Mouse (Mus musculus): ENCODE measurements around the gene Ptpn11.
"Not testable (repeated sequence)": the region's sequence is repeated elsewhere in the genome, so short reads cannot be mapped to it uniquely, and the experiment has no call there.

The Ptpn11 gene

GRCm38 (mm10) chr5:121190836-121191583 lies at the start of gene Ptpn11:
Gene Ptpn11 (minus strand): TSS chr5:121191397.
- peak; percentile 69 to 84 for DNase-seq (ENCODE audit: low spot score in 2 of 2)

- DNase-seq (ENCODE audit: low spot score in 2 of 2), result no peak
Observed at GRCm38 (mm10) chr5:121239846-121240245, 48.6 kb upstream of the Ptpn11 start.

- no peak for DNase-seq (ENCODE audit: low spot score in 2 of 2)
Observed at GRCm38 (mm10) chr5:121238208-121238607, 47.0 kb upstream of the Ptpn11 start.

GRCm38 (mm10) chr5:121236171-121236570 lies 45.0 kb upstream of the Ptpn11 start:
- DNase-seq (ENCODE audit: low spot score in 2 of 2), result no peak

DNA sequence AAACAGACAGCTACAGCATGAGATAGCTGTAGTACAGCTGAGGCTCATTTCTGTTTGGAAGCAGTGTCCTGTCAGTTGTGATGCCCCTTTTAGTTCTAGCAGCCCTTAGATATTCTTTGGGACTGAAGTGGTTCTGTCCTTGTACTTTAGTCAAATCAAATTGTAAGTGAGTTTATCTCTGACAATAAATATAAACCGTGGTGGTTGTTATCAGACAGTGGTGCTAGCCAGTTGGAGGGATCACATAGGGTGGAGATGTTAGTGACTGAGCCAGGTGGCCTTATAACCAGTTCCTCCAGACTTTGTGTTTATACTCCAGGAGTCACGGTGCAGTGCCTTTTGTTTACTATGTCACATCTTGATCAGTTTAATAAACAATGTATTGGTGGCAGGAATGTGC lies 42.5 kb upstream of the Ptpn11 start:
- no peak for DNase-seq (ENCODE audit: low spot score in 2 of 2)

DNA sequence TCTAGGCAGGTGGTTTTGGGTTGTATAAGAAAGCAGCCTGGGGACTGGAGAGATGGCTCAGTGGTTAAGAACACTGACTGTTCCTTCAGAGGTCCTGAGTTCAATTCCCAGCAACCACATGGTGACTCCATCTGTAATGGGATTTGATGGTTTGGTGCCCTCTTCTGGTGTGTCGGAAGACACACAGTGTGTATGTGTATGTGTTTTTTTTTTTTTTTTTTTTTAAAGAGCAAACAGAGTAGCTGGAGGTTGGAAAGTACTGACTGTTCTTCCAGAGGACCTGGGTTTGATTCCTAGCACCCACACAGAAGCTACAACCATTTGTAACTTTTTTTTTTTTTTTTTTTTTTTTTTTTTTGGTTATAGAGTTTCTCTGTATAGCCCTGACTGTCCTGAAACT lies 41.6 kb upstream of the Ptpn11 start:
- DNase-seq (ENCODE audit: low spot score in 2 of 2), result no peak

DNA sequence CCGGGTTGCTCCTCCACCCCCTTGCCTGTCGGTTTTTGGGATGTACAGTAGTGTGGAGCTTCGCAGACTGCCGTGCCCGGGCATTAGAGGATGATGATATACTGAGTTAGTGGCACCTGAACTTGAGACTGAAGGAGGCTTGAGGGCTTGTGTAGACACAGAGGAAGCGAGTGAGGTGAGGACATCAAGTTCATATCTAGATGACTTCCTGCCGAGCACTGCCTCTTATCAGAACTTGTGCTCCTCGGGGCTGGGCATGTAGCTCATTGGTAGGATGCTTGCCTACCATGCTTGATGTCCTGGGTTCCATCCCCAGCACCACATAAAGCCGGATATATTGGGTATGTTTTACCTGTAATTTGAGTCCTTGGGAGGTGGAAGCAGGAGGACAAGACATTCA lies 39.6 kb upstream of the Ptpn11 start:
- DNase-seq (ENCODE audit: low spot score in 2 of 2), result no peak

DNA sequence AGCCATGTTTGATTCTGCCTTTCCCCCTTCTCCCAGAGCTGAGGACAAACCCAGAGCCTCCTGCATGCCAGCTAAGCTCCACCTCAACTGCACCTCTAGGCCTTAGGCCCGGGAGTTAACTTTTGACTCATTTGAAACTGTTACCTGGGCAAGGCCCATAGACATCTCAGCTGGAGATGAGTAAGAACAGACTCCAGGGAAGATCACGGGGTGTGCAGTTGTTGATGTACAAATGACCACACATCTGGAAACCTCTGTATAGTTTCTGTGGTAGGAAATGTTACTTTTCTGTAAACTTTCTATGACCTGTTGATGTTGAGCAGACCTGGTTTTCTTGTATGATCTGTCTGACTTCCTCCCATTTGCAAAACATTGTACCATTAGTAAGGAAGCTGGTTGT lies 38.0 kb upstream of the Ptpn11 start:
- no peak for DNase-seq (ENCODE audit: low spot score in 2 of 2)

DNA sequence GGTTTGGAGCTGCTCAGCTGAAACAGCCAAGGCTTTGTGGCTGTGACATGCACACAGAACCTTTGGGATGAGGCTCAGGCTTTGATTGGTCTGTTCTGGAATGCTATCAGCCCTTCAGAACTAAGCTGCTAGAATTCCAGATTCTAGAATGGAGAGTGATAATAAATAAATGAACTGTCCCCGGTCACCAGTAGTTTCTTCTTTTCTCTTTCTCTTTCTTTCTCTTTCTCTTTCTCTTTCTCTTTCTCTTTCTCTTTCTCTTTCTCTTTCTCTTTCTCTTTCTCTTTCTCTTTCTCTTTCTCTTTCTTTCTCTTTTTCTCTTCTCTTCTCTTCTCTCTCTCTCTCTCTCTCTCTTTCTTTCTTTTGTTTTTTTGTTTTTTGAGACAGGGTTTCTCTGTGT lies 36.1 kb upstream of the Ptpn11 start:
- DNase-seq (ENCODE audit: low spot score in 2 of 2), result not testable (repeated sequence)

- DNase-seq (ENCODE audit: low spot score in 2 of 2), result no peak
Observed at GRCm38 (mm10) chr5:121226845-121227244, 35.6 kb upstream of the Ptpn11 start.

DNA sequence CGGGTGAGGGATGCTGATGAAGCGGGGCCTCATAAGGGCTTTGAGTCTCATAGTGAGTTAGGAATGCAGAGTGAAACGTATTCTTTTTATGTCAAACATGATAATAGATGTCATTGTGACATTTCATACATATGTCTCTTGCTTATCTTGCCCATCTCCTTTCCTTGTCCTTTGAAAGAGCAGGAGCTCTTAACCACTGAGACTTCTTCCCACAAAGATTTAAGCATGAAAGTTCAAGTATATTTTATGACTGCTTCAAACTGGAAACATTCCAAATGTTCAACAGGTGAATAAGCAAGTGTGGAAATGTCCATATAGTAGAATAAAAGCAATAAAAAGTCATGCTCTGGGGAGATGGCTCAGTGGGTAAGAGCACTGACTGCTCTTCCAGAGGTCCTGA lies 35.2 kb upstream of the Ptpn11 start:
- DNase-seq (ENCODE audit: low spot score in 2 of 2), result no peak

- no peak for DNase-seq (ENCODE audit: low spot score in 2 of 2)
Observed at GRCm38 (mm10) chr5:121225854-121226253, 34.7 kb upstream of the Ptpn11 start.

GRCm38 (mm10) chr5:121224856-121225255 lies 33.7 kb upstream of the Ptpn11 start:
- DNase-seq (ENCODE audit: low spot score in 2 of 2), result no peak

DNA sequence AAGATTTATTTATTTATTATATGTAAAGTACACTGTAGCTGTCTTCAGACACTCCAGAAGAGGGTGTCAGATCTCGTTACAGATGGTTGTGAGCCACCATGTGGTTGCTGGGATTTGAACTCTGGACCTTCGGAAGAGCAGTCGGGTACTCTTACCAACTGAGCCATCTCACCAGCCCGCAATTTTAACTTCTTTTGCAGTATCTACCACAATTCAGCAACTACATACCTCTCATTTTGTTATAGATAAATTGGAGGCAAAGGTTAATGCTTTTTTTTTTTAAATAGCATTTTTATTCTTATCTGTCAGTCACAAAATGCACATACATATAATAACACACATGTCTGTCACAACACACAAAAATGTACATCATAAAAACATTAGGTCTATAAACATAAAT lies 32.8 kb upstream of the Ptpn11 start:
- not testable (repeated sequence) for DNase-seq (ENCODE audit: low spot score in 2 of 2)

DNA sequence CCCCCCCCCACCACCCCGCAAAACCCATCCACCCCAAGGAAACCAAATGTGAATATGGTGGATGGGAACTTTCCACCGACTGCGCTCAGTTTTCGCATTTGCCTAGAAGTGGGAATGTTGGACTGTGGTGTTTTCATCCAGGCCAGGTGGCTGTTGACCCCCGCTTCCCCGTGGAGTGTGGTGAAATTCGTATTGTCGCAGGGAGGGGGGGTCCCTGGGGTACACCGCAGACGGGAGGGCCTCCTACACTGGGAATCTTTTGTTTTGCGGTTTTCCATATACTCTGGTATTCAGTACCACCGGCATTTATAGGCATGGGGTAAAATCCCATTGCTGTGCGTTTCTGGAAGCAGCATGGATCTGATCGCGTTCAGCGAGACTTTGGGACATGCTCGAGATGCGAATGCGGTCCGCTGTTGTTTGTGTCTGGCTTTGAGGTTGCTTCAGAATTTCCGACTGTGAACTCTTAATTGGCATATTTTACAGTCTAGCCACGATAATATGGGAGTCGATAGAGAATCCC lies 30.2 kb upstream of the Ptpn11 start:
- DNase-seq (ENCODE audit: low spot score in 2 of 2), result peak in 1 of 2 experiments; percentile 6

GRCm38 (mm10) chr5:121220732-121221301 lies 29.6 kb upstream of the Ptpn11 start:
- DNase-seq (ENCODE audit: low spot score in 2 of 2), result peak; percentile 58 to 67

DNA sequence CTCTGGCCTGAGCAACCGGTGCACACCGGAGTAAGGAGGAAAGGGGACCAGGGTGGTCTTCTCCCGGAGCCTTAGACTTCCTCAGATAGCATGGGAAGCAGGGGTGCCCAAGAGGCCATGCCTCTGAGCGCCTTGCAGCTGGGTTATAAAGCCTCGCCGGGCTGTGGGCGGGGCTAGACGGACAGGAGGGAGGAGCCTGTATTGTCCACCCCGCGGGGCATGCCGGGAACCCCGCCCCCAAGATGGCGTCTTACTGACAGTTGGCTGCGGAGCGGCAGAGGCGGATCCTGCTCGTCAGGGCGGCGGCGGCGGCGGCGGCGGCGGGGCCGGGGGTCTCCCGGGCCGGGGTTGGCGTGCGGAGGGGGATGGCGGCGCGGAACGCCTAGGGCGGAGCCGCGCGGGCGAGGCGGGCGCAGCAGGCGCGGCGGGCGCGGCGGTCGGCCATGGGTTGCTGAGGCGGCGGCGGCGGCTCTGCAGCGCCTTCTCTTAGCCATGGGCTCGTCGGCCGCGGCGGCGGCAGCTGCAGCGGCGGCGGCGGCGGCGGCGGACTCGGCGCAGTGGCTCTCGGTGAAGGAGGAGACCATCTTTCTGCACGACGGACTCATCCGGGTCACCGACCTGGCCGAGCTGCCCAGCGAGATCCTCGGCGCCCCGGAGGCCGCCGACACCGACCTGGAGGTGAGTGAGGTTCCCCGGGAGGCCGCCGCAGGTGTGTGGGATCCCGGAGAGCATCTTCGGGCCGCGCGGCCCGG lies 29.0 kb upstream of the Ptpn11 start, which contains the start of gene Hectd4:
TSS of gene Hectd4 (plus strand) at position 240 of the 752 bp plus-strand sequence.
- DNase-seq (ENCODE audit: low spot score in 2 of 2), result peak; percentile 96 to 100

DNA sequence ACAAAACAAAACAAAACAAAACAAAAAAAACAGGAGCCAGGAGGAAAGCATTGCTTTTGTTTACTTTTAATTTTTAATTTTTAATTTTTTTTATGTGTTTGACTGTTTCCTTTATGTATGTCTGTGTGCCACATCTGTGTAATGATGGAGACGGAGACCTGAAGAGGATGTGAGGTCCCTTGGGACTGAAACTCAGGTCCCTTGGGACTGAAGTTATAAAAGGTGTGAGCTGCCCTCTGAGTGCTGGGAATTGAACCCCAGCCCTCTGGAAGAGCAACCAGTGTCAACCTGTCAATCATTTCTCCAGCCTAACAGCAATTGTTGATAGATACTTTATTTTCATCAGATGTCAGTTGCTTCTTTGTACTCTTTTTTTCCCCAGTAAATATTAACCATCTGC lies 28.0 kb upstream of the Ptpn11 start:
- no peak for DNase-seq (ENCODE audit: low spot score in 2 of 2)

DNA sequence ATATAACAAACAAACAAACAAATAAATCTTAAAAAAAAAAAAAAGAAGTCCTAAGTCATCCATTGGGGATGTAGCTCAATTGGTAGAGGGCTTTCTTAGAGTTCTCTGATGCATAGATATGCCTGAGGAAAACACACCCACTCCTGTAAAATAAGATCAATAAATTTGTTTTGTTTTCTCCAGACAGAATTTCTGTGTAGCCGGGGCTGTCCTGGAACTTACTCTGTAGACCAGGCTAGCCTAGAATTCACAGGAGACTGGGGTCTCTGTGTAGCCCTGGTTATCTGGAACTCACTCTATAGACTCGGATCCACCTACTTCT lies 26.1 kb upstream of the Ptpn11 start:
- no peak for DNase-seq (ENCODE audit: low spot score in 2 of 2)

DNA sequence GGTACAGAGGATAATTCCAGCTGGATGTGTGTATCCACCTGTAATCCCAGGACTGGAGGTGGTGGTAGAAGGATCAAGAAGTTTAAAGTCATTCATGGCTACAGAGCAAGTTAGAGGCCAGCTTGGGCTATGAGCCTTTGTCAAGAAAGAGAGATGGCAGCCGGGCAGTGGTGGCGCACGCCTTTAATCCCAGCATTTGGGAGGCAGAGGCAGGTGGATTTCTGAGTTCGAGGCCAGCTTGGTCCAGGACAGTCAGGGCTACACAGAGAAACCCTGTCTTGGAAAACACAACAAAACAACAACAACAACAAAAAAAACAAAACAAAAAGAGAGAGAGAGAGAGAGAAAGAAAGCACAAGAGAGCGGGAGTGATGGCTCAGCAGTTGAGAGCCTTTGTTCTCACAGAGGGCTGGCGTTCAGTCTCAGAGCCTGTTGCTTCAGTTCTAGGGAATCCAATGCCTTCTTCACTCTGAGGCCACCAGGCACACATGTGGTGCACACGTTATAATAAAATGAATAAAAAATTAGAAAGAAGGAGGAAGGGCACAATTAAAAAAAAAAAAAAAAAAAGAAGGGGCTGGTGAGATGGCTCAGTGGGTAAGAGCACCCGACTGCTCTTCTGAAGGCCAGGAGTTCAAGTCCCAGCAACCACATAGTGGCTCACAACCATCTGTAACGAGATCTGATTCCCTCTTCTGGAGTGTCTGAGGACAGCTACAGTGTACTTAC lies 25.6 kb upstream of the Ptpn11 start:
- DNase-seq (ENCODE audit: low spot score in 2 of 2), result not testable (repeated sequence)

GRCm38 (mm10) chr5:121216126-121216446 lies 24.9 kb upstream of the Ptpn11 start:
- DNase-seq (ENCODE audit: low spot score in 2 of 2), result no peak
